Mouse (Mus musculus): ENCODE results near the gene Sptlc2.

DNA sequence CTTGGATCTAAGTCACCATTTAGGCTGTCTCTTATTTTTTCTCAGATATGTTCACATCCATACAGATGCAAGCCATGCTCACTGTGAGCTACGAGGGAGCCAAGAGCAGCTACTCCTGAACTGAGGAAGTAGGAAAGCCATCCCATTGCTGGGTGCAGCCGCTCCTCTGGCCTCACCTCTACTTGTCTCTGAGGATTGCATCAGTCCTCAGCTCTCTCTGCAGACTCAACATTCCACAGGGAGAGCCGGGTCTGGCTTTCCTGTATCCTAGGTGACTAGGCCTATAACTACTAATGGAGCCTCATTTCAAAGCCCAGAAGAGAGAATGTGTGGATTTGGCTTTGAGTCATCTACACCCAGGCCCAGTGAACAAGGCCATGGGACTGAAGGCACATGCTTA is 17.6 kb upstream of the Sptlc2 start:
- TF ChIP-seq POLR2A (IDR thresholded peaks at IDR 0.05; ENCODE audit: extremely low read depth, insufficient read depth, low read length) (no peak), CTCF (IDR thresholded peaks at IDR 0.05; ENCODE audit: low read depth, low read length) (no peak)

Data from liver, adult 2 months (tissue).